Mouse (Mus musculus) subcutaneous adipose tissue, adult 2 months (tissue): Measurements from ENCODE around the gene Prps2. TPM values are rescaled to one million over a fixed set of nuclear protein-coding genes. Genes with fewer than 3 reads are reported as not detected.

Experiments
- polyA plus RNA-seq: library from polyadenylated mRNA; depleted of rRNA; stranded (reverse); fragments of >200 nt; gene quantifications from 2 replicates; pipeline ENCODE4 v1.2.3, GENCODE M21; 2012; ENCODE audit warnings: low replicate concordance; rRNA removed

Prps2 gene
- polyA plus RNA-seq: 10.8 and 15.7 TPM in 2 replicates

DNA sequence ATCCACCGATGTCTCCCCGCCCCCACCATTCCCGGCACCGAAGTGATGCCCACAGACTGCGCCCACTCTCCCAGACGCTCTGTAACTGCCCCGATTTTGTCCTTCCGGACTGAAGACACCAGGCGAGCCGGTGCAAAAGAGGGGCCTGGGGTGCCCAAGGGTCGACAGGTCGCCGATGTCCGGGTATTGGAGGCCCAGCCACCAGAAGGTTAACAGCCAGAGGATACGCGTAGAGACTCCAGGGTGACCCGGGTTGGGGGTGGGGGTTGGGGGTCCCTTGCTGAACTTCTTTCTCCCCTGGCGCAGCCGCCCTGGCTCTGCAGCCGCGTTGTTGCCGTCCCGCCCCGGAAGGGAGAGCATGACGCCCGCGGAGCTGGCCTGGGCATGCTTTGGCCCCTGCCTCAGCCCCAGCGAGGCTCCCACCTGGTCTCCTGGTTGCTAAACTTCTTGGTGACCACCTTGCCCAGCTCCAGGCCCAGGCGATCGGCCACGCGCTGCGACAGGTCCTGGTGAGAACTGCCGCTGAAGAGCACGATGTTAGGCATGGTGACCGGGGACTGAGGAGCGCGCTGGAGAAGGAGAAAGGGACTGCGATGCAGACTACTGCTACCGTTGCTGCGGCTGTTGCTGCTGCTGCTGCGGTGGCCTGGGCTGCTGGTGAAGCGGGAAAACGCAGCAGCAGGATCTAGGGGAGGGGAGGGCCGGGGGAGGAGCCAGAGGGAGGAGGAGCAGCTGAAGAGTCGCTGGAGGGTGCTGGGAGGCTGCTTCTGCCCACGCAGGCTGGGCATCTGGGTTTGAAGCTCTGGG, at the start of gene Prps2:
Gene Prps2, minus strand, starts transcription at position 703 of the 807 bp plus-strand sequence.

DNA sequence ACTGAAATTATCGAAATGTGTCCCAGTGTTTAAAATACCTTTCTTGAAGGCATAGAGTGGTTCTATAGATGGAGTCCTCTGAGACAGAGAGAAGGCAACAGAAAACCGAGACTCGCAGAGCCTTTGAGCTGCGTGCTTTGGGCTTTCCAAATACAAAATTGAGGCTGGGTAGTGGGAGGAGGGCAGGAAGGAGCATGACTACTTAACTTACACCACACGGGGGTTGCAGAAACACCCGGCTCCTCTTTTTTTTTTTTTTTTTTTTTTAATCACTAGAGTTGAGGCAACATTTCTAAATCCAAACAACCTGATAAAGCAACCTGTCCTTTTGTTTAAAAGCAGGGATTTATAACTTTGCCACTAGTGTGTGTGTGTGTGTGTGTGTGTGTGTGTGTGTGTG, 52.1 kb downstream of the Prps2 start, which contains the start of gene Tlr7:
Gene Tlr7, minus strand, starts transcription at position 160 of the 400 bp plus-strand sequence.

Other genes starting within 250 kb of the Prps2 start
- 467 and 728 TPM in 2 replicates for gene Tmsb4x, start 173.4 kb downstream of the Prps2 start, polyA plus RNA-seq
- 2.2 and 3.2 TPM in 2 replicates for gene Tlr8, start 118.4 kb downstream of the Prps2 start, polyA plus RNA-seq
- 1.5 TPM in 2 replicates for gene Tlr7, start 52.2 kb downstream of the Prps2 start, polyA plus RNA-seq